Mouse (Mus musculus) forebrain, embryonic 10.5 days (tissue): Measurements from ENCODE around the gene Iqsec2. TPM values are rescaled to one million over a fixed set of nuclear protein-coding genes. Genes with fewer than 3 reads are reported as not detected.

Experiments used
- DNase-seq: peaks from one replicate; pipeline ENCODE4 v3.0.0-alpha.2; 2017; ENCODE audit warnings: low spot score; ENCODE audit errors: extremely low spot score
- H3K27ac ChIP-seq: fragments of 300-500 bp; sonication (generic); 2 replicates; pipeline ENCODE4 v1.5.1; 2016; ENCODE audit warnings: mild to moderate bottlenecking
- H3K27me3 ChIP-seq: fragments of 300-500 bp; sonication (generic); 2 replicates; pipeline ENCODE4 v1.6.1; 2016; ENCODE audit warnings: mild to moderate bottlenecking; ENCODE audit not compliant: poor library complexity, severe bottlenecking
- H3K36me3 ChIP-seq: fragments of 300-500 bp; sonication (generic); replicated peaks from 2 replicates; pipeline ENCODE4 v1.6.1; 2016; ENCODE audit warnings: mild to moderate bottlenecking, moderate library complexity
- H3K4me1 ChIP-seq: fragments of 300-500 bp; sonication (generic); 2 replicates; pipeline ENCODE4 v1.6.1; 2016
- H3K4me3 ChIP-seq: fragments of 300-500 bp; sonication (generic); 2 replicates; pipeline ENCODE4 v1.5.1; 2016; ENCODE audit warnings: mild to moderate bottlenecking, moderate library complexity
- H3K9me3 ChIP-seq: fragments of 300-500 bp; sonication (generic); 2 replicates; pipeline ENCODE4 v1.6.1; 2016; ENCODE audit warnings: mild to moderate bottlenecking, moderate library complexity
- WGBS: fragments of 180-500 bp; shearing (Covaris S2); methylation state at CpG from one replicate; pipeline ENCODE4 v1.1.7; 2016; 5-methylcytosine and 5-hydroxymethylcytosine counted together
- polyA plus RNA-seq: library from polyadenylated mRNA; unstranded; fragments of >200 nt; fragmentation: Nextera tagmentation; extraction: Ambion mirVana; gene quantifications from 2 replicates; pipeline ENCODE4 v1.2.1, GENCODE M21; 2016

Iqsec2 gene
- polyA plus RNA-seq, 1 experiment from 2014 or later, result 1.4 TPM

DNA sequence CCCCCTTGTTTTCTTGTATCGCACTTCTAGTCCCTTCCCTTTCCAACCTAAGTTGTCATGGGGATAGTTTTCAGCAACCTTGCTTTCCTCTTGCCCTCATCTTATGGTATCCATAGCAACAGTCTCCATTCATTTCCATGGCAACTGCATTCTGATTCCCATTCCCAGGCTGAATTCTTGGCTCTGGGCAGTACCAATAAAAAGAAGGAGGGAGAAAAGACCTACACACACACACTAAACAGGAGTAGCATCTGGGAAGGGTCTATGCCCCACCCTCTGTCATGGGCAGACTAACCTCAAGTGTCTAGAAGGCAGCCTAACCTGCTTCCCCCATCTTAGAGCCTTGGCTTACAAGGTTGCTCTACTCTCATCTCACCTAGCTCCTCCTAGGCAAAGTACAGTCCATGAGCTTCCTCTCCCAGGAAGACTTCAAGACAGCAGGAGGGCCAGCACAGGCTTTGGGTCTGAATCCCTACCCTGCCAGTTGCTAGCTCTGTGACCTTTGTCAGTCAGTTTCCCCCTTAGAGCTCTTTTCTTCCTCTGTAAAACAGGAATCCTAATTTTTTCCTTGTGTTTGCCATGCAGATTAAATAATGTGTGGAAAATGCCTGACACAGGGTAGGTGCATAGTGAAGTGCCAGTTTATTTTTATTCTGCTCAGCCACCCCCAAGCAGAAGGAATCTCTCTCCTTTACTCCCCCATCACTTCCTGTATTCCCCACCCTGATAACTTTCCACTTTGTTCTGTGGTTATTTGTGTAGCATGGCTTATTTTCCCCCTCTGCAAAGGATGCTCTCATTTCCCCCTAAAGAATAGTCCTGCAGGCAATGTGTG lies 54.0 kb downstream of the Iqsec2 start:
- Histone ChIP-seq H3K9me3 (no peaks in the 10 kb centered on the region), H3K27ac (peak overlapping the region; percentile 85), H3K36me3 (no peaks in the 10 kb centered on the region), H3K4me3 (no peak overlapping the region; the same call in 1 of the 2 replicates), H3K27me3 (peaks cover 100% of the 10 kb centered on the region), H3K4me1 (peaks cover 45% of the 10 kb centered on the region)
- peak; percentile 37 for DNase-seq
- 37% methylated on average over 1 of the region's 1 CpGs for WGBS

DNA sequence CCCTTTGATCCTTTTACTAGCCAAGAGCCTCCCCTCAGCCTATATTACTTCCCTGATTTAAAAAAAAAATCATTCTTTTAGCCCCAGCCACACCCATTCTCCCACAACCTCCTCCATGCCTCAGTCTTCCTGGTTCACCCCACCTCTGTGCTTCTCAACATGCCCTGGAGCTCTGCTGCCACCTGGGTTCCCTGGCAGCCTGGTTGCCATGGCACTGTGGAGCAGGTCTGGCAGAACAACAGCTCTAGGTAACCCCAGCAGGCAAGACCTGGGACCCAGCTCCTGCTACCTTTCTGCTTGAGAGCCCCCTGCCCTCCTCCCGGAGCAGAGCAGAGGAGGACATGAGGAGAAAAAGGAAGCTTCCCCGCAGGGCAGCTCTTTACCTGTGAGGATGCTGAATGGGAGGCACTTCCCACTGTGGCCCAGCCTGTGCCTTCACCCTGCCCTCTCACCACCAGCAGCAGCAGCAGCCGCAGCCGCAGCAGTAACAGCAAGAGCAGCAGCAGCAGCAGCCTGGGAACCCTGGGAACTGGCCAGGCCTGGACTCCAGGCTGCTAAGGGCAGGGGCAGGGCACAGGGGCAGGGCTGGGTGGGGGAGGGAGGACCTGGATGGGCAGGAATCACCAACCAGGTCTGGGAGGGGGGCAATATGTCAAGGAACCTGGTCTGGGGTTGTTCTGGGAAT lies 57.8 kb downstream of the Iqsec2 start:
- 30% methylated on average over 4 of the region's 4 CpGs for WGBS
- DNase-seq, result no peak
- Histone ChIP-seq H3K4me1 (peaks cover 46% of the 10 kb centered on the region), H3K27ac (peak overlapping the region; percentile 74), H3K27me3 (peaks cover 100% of the 10 kb centered on the region), H3K4me3 (no peak overlapping the region), H3K36me3 (no peaks in the 10 kb centered on the region), H3K9me3 (no peaks in the 10 kb centered on the region)

DNA sequence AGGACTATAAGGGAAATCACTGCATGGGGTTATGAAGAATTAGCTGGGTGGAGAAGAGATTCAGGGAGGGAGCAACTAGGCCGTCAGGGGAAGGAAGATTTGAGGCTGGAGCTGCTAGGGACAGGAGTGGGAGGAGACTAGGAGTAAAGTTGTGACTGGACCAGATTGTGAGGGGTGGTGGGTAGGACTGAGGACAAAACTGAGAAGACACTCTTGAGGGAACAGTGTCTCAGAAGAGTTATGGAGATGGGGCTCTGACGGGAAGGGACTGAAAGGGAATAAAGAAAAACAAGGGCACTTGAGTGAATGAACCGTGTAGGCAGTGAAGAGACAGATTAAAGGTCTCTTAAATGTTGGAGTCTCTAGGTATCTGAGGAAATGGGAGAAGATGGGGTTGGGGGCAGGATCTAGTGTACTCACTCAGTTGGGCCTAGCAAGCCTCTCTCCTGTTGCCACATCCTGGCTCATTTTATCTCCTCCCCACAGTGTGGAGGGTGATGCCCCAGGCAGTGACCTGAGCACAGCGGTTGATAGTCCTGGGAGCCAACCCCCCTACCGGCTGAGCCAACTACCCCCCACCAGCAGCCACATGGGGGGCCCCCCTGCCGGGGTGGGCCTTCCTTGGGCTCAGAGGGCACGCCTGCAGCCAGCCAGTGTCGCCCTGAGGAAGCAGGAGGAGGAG lies 58.5 kb downstream of the Iqsec2 start:
- H3K4me3 ChIP-seq, result no peak overlapping the region
- H3K27ac ChIP-seq, result peak overlapping the region; percentile 74; the same call in 1 of the 2 replicates
- H3K4me1 ChIP-seq, result peaks cover 39% of the 10 kb centered on the region
- H3K36me3 ChIP-seq, result no peaks in the 10 kb centered on the region
- no peaks in the 10 kb centered on the region for H3K9me3 ChIP-seq
- 25% methylated on average over 8 of the region's 8 CpGs for WGBS
- peaks cover 100% of the 10 kb centered on the region for H3K27me3 ChIP-seq
- DNase-seq, result no peak

DNA sequence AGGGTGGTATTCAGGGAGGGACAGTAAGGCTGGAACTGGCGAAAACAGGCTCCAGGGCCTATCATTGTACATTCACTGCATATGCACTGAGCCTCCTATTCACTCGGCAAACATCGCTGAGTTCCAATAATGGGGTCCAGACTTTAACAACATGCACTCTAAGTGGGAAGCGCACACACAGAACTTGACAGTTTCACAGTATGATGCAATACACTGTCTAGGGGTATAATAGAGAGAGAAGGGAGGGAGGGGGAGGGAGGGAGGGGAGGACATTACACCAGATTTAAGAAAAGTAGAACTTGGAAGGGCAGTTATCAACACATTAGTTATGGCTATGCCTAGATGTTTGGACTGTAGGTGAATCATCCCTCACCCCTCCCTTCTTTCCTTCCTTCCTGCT lies 59.2 kb downstream of the Iqsec2 start:
- no peak for DNase-seq
- peaks cover 100% of the 10 kb centered on the region for H3K27me3 ChIP-seq
- H3K36me3 ChIP-seq, result no peaks in the 10 kb centered on the region
- 72% methylated on average over 4 of the region's 4 CpGs for WGBS
- H3K27ac ChIP-seq, result peak overlapping the region; percentile 74; the same call in 1 of the 2 replicates
- H3K4me3 ChIP-seq, result no peak overlapping the region
- H3K9me3 ChIP-seq, result no peaks in the 10 kb centered on the region
- peaks cover 32% of the 10 kb centered on the region for H3K4me1 ChIP-seq

DNA sequence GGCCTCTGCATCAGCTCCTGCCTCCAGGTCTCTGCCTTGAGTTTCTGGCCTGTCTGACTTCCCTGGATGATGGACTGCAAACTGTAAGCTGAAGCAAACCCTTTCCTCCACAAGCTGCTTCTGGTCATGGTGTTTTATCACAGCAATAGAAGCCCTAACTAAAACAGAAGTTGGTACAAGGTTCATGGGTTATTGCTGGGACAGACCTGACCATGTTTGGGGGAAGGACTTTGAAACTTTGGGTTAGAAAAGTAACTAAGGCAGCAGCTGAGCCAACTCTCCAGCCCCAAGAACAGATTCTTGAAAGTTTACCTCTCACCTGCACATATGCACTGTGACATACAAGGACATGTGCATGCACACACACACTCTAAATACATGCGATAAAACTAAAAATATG lies 61.4 kb downstream of the Iqsec2 start:
- Histone ChIP-seq H3K36me3 (no peaks in the 10 kb centered on the region), H3K9me3 (no peaks in the 10 kb centered on the region), H3K27ac (no peak overlapping the region), H3K4me3 (no peak overlapping the region), H3K27me3 (peaks cover 100% of the 10 kb centered on the region), H3K4me1 (peaks cover 29% of the 10 kb centered on the region)
- no peak for DNase-seq
- 94% methylated on average over 1 of the region's 1 CpGs for WGBS

DNA sequence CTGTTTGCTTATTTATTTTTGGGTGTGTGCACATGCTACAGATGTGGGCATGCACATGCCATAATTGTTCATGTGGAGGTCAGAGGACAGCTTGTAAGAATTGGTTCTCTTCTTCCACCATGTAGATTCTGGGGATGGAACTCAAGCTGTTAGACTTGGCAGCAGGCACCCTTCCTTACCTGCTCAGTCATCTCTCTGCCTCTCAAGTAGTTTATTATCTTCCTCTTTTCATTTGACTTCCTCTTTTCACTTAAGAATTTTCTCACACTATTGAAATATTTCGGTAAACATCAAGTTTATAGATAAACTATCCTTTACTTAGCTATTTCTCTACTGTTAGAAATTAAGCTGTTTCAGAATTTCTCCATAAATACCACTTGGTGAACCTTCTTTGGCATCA lies 70.6 kb downstream of the Iqsec2 start:
- no peak overlapping the region for H3K4me3 ChIP-seq
- DNase-seq, result no peak
- no peaks in the 10 kb centered on the region for H3K4me1 ChIP-seq
- 88% methylated on average over 1 of the region's 1 CpGs for WGBS
- no peaks in the 10 kb centered on the region for H3K9me3 ChIP-seq
- H3K36me3 ChIP-seq, result no peaks in the 10 kb centered on the region
- peaks cover 100% of the 10 kb centered on the region for H3K27me3 ChIP-seq
- no peak overlapping the region for H3K27ac ChIP-seq

DNA sequence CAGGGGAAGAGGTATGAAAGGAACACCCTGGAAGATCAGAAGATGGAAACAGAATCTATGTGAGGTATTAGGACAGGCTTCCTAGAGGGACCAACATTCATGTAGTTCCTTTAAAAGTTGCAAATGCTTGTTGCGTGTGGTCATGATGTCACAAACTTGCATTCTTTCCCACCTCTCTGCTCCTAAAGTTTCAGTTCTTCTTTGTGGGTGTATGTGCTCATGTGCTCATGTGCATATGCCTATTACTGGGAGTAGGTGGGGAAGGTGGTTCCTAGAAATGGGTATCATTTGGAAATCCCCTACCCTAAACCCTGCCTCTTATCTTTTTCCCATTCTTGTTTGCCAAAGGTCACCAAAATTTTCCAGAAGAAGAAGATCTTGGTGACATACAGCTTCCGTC lies 74.5 kb downstream of the Iqsec2 start:
- Histone ChIP-seq H3K36me3 (no peaks in the 10 kb centered on the region), H3K27me3 (peaks cover 100% of the 10 kb centered on the region), H3K9me3 (no peaks in the 10 kb centered on the region), H3K4me3 (no peak overlapping the region), H3K4me1 (no peaks in the 10 kb centered on the region), H3K27ac (no peak overlapping the region)
- no peak for DNase-seq
- 90% methylated on average over 2 of the region's 2 CpGs for WGBS

DNA sequence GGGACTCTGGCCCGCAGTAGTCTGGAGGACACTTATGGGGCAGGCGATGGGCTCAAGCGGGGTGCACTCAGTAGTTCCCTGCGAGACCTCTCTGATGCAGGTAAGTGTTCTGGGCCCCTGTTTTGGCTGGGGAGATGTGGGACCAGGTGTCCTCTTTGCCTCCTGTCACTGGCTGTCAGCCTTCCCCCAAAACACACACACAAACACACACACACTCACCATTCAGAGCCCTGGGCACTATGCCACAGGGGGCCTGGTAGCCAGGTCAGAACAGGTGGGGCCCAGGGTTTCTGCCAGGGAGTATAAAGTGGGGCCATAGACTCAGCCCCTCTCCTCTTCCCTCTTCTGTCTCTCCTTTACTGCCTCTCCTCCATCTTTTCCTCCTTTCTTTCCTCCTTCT lies 77.7 kb downstream of the Iqsec2 start:
- 69% methylated on average over 4 of the region's 4 CpGs for WGBS
- H3K27ac ChIP-seq, result no peak overlapping the region
- DNase-seq, result no peak
- H3K9me3 ChIP-seq, result no peaks in the 10 kb centered on the region
- H3K36me3 ChIP-seq, result no peaks in the 10 kb centered on the region
- no peak overlapping the region for H3K4me3 ChIP-seq
- H3K27me3 ChIP-seq, result peaks cover 100% of the 10 kb centered on the region
- no peaks in the 10 kb centered on the region for H3K4me1 ChIP-seq

DNA sequence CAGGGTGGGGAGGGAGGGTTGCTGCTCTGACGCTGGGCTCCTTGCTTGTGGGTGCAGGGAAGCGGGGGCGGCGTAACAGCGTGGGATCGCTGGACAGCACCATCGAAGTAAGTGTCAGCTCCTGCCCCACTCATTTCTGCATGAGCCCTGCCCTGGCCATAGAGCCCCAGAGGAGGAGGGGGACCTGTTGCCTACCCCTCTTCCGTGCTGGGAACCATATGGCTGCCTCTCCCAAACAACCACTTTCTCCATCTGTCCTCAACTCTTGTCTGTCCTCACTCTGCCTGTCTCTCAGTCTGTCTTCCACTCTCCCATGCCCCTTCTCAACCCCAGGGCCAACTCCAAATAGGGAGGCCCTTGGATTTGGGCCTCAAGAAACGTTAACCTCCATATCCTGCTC lies 78.2 kb downstream of the Iqsec2 start:
- no peak overlapping the region for H3K27ac ChIP-seq
- H3K4me3 ChIP-seq, result no peak overlapping the region
- WGBS, result 49% methylated on average over 9 of the region's 9 CpGs
- DNase-seq, result no peak
- H3K36me3 ChIP-seq, result no peaks in the 10 kb centered on the region
- no peaks in the 10 kb centered on the region for H3K4me1 ChIP-seq
- no peaks in the 10 kb centered on the region for H3K9me3 ChIP-seq
- peaks cover 100% of the 10 kb centered on the region for H3K27me3 ChIP-seq

DNA sequence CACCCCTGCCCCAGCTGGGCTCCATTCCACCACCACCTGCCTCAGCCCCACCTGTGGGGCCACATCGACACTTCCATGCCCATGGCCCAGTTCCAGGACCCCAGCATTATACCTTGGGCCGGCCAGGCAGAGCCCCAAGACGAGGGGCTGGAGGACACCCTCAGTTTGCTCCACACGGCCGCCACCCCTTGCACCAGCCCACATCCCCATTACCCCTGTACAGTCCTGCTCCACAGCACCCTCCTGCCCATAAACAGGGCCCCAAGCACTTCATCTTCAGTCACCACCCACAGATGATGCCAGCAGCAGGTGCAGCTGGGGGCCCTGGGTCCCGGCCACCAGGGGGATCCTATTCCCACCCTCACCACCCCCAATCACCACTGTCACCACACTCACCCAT lies 79.2 kb downstream of the Iqsec2 start:
- no peak overlapping the region for H3K4me3 ChIP-seq
- DNase-seq, result no peak
- no peaks in the 10 kb centered on the region for H3K36me3 ChIP-seq
- H3K4me1 ChIP-seq, result no peaks in the 10 kb centered on the region
- WGBS, result 86% methylated on average over 6 of the region's 6 CpGs
- no peak overlapping the region for H3K27ac ChIP-seq
- H3K27me3 ChIP-seq, result peaks cover 100% of the 10 kb centered on the region
- no peaks in the 10 kb centered on the region for H3K9me3 ChIP-seq

DNA sequence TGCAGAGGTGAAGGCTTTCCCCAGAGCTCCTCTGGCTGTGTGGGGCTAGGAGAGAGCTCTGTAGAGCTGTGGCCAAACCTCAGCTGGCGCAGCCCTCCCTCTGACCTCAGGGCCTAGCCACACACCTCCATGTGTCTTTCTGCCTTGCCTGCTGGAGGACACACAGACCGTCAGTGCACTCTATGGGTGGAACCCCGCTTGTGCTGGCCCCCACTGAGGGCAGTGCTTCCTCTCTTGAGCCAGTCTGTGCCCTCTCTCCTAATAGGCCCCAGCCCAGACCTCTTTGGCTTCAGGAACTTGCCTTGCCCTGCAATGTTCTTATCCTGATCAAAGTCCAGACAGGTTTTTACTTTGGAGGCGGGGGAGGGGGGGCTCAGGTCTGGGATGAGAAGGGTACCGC lies 80.2 kb downstream of the Iqsec2 start:
- H3K27me3 ChIP-seq, result peaks cover 100% of the 10 kb centered on the region
- no peaks in the 10 kb centered on the region for H3K36me3 ChIP-seq
- H3K27ac ChIP-seq, result no peak overlapping the region
- WGBS, result 81% methylated on average over 5 of the region's 5 CpGs
- no peaks in the 10 kb centered on the region for H3K4me1 ChIP-seq
- H3K4me3 ChIP-seq, result no peak overlapping the region
- H3K9me3 ChIP-seq, result no peaks in the 10 kb centered on the region
- no peak for DNase-seq

DNA sequence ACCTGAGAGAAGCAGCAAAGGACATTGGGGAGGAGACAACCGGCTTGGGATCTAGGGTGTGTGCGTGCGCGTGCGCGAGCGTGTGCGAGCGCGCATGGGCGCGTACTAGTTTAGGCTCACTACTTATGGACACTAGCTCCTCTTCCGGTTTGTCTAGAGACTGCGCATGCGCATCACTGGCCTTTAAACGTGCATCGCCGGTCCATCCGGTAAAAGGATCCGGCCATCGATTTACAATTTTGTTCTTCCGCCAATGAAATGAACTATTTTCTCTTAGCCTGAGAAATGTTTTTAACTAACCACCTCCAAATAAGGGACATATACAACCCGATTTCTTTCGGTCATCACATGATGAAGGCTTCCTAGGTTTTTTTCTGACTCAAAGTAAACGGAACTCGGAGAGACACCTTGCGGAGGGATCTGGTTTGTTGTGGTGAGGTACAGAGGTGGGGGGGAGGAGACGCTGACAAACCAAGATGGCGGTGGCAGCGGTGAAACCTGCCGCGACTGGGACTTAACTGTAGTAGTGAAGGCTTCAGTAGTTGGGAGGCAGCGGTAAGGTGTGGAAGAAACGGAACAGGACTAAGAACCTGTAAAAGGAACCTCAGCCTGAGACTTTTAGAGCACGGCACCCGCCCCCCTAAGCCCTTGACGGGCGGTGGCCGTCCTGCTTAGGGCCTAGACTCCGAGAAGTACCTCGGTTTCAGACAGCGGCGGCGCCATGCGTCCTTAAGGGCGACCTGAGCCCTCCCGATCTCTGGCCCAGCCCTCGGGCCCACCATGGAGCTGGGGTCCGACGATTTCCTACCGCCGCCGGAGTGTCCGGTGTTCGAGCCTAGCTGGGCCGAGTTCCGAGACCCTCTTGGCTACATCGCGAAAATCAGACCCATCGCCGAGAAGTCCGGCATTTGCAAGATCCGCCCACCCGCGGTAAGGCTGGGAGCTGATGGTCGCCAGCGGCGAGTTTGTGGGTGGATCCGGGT lies 89.0 kb downstream of the Iqsec2 start, which contains the start of gene Kdm5c:
Kdm5c (plus strand) TSS at position 240 of the 983 bp plus-strand sequence.
- peak within 1 kb of the TSS; percentile 86 for H3K4me3 ChIP-seq
- peaks cover 18% of the 10 kb centered on the region for H3K36me3 ChIP-seq
- H3K27ac ChIP-seq, result peak within 1 kb of the TSS; percentile 93
- peak; percentile 94 for DNase-seq
- no peaks in the 10 kb centered on the region for H3K9me3 ChIP-seq
- under 1% methylated on average over 69 of the region's 69 CpGs for WGBS
- peaks cover 24% of the 10 kb centered on the region for H3K27me3 ChIP-seq
- H3K4me1 ChIP-seq, result peaks cover 17% of the 10 kb centered on the region
